Mouse (Mus musculus) urinary bladder, adult 2 months (tissue): ENCODE data around the gene Spata46. TPM values are rescaled to one million over a fixed set of nuclear protein-coding genes. Genes with fewer than 3 reads are reported as not detected.

ENCODE experiments used
- DNase-seq: peaks from one replicate; pipeline ENCODE4 v3.0.0; 2022; ENCODE audit warnings: low spot score
- polyA plus RNA-seq: library from polyadenylated mRNA; depleted of rRNA; stranded (reverse); fragments of >200 nt; gene quantifications from 2 replicates; pipeline ENCODE4 v1.2.3, GENCODE M21; 2012; rRNA removed

The Spata46 gene
- polyA plus RNA-seq, 1 experiment: not detected

DNA sequence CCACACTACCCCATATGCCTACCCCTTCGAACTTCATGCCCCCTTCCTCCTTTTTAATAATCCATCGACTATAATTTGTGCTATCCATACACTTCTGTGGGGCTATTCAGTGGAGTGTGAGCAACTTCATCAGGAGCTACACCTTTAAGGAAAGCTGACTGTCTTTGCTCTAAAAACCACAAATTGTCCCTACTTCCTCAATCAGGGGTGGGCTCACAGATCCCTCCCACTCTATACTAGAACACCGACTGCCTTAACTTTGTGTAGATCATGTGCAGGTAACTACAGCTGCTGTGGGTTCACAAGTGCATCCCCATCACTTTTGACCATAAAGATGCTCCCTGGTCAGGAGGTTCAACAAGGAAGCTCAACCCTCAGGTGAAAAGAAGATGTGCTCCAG lies 31.3 kb downstream of the Spata46 start:
- no peak for DNase-seq

DNA sequence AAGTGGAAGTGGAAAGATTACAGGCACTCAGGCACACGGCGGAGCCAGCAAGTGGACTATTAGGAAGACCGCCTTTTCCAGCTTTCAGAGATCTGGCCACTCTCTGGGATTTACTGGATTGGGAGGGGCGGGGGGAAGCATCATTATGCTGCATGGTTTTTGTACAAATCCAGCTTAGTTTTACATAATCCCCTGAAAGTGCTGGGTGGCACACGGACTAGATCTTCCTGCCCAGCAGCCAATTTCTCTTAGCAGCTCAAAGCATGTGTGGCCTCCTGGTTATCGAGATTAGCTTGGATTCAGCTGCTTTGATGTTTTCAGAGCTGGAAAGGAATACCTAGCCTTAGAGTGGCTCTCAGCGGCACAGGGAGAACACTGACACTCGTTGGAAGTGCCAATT lies 34.5 kb downstream of the Spata46 start:
- DNase-seq: no peak

DNA sequence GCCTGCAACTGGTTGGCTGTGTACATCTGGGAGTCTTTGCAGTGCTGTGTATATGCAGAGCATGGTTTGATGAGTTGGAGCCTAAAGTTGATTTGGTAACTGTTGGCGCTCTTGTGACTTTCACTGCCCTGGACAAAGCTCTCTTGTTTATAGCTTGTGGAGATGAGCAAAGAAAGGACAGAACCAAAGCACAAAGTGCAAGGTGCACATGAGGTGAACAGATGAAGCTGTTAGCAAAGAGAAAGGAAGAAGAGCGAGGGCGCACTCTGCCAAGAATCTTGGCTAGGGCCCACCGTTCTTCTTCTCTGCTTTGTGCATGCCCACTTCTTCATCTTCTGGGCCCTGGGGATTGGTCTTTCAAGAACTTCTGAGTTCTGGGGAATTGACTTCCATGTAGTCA lies 35.3 kb downstream of the Spata46 start:
- DNase-seq: no peak

DNA sequence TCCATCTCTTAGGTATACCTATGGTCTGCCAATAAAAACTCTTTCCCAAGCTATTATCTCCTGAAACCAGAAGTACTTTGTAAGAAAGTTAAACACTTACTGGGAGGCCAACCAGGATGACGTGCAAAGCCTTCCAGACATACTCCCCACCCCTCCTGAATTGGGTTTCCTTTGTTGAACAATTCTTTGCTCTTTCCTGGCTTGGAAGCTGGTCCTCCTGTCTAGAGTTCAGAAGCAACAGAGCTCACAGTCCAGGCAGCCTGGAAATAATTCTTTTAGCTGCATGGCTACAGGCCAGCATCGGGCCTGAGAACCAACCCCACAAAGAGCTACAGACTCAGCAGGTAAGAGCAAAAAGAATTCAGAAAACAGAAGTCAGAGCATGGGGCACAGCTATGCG lies 37.7 kb downstream of the Spata46 start:
- DNase-seq: no peak

DNA sequence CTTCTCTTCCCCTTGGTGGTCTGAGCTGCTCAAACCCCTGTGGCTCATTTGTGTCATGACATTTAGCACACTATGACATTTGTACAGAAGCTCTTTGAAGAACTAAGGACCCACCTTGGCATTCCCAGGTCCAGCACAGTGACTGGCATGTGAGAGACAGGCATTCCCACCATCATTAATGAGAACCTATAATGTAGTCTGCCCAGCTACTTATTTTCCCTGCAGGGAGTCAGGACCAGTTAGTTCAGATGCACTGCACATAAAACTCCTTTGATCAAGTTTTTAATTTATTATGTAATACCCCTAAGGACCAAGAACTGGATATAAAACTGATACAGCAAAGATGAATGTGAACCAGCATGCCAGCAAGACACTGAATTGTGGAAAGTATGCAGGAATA lies 42.5 kb downstream of the Spata46 start:
- DNase-seq: no peak

DNA sequence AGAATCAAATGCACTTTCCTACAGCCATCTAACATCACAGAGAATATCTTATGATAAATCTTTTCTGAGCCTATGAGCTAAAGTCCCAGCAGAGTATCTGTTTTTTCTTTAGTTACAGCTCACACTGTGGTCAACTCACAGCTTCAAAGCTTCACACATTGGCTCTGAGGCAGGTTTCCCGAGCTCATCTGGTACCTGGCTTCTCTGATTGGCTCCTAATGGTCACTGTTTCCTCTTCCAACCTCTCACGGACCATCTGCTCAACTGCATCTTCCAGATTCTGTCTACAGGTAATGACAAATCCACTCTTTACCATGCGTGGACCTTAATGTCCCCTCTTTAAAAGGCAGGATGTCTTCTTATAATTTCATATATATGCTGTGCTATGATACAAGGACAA lies 44.7 kb downstream of the Spata46 start:
- DNase-seq: no peak

DNA sequence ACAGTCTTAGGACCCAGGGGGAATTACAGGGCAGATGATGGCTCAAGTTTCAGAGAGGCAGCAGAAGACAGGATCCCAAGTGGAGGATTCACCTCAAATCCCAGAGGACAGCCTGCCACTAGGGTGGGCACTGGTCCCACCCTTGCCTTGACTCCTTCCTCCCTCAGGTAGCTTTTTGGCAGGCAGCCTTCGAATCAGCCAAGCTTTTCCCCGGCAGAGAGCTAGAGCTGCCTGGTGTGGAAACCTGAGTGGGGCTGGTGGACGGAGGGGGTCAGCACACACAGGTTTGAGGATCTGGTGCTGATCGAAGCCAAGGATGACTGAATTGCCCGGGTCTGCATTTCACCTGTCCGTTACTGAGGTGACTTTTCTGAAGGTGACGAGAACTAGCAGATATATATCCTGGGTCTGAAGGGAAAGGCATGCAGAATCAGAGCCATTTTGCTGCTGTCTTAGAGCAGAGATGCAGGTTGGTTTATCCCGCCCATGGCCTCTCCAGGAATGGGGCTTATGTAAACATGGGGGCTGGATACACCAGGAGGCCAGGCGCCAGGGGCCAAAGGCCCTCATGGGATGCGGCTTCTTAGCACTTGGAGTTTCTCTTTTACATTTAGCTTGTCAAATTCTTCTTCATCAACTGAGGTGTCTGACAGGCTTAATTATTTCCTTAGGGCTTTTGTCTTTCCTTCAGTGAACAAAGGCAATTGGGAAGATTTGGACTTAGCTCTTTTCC lies 51.7 kb downstream of the Spata46 start:
- DNase-seq: no peak

Other genes starting within 250 kb of the Spata46 start
- gene Ddr2, start 198.0 kb upstream of the Spata46 start, polyA plus RNA-seq: 76.5 and 93.8 TPM in 2 replicates
- gene Uap1, start 133.8 kb upstream of the Spata46 start, polyA plus RNA-seq: 36.2 and 41.3 TPM in 2 replicates
- 22.2 and 23.2 TPM in 2 replicates for gene Uhmk1, start 93.4 kb upstream of the Spata46 start, polyA plus RNA-seq
- gene Sh2d1b2, start 76.1 kb upstream of the Spata46 start, polyA plus RNA-seq: 0.03 TPM in 1 of 2 replicates, not detected in the other
- gene Sh2d1b1, start 31.5 kb upstream of the Spata46 start, polyA plus RNA-seq: 0.34 and 0.41 TPM in 2 replicates
- gene Gm7694, start 2.5 kb upstream of the Spata46 start, polyA plus RNA-seq: 9.3 and 12.0 TPM in 2 replicates